Mouse (Mus musculus): ENCODE results near the gene Sorl1.

DNA sequence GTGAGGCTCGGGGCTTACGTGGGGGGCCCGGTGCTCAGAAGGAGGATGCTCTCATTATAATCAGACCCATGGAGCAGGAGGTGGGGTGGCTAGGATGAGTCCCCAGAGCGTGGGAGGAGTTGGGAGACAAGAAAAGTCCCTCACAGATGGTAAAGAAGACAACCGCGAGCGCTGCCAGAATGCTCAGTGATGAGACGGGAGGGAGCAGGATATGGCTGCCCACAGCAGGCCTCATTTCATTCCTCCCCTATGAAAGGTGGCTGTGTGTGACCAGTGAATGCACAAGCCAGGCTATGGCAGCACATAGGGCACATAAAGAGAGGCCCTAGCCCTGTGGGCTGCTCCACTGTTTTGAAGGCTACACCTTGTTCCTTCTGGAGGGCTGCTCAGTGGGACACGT is 142.1 kb downstream of the Sorl1 start:
- TF ChIP-seq EP300 (optimal IDR thresholded peaks at IDR 0.05) (no peak), CTCF (IDR thresholded peaks at IDR 0.05; ENCODE audit: low read depth) (no peak)

Measured in stomach, postnatal 0 days (tissue).